Mouse (Mus musculus) cerebellum, adult 2 months (tissue): Measurements from ENCODE around the gene Uvrag.

Experiments
- CTCF ChIP-seq: fragments of 200-500 bp; IDR thresholded peaks from 2 replicates; pipeline ENCODE4 v1.5.1; 2011; ENCODE audit warnings: low read depth, mild to moderate bottlenecking, control low read depth, low read length, moderate library complexity, borderline replicate concordance; ENCODE audit not compliant: insufficient read depth
- POLR2A ChIP-seq: fragments of 200-500 bp; IDR thresholded peaks from 2 replicates; pipeline ENCODE4 v1.6.1; 2011; ENCODE audit warnings: low read length, control low read depth, borderline replicate concordance; ENCODE audit not compliant: insufficient read depth

- no peak for TF ChIP-seq CTCF
- TF ChIP-seq POLR2A = no peak
Observed at GRCm38 (mm10) chr7:98967672-98968071, 173.3 kb downstream of the Uvrag start.
